Mouse (Mus musculus) thymus, postnatal 10 days (tissue): ENCODE measurements around the gene Srpk1.

Experiments
- DNase-seq, 2 experiments: peaks; one replicate each; pipeline ENCODE4 v3.0.0; 2021; ENCODE audit warnings: low spot score in 2 of 2

Gene Srpk1

DNA sequence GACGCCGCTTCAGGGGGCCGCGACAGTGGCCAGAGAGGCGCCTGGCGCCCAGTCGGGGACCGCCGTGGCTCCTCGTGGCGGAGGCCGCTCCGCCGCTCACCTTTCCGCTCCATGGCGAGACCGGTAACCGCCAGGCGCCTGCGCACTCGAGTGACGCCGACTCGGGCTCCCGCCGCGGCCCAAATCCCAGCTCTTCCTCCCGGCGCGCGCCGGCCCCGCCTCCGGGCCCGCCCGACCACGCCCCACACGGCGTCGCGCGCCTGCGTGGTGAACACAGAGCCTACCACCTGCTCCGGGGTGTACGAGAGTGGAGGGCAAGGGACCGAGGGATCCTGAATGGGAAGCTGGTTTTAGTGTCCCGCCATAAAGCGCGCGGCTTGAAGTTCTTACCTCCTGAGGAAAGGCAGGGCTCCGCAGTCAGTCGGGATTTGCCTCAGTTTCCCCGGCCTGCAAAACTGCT lies at the start of gene Srpk1:
Gene Srpk1, minus strand, starts transcription at position 410 of the 460 bp plus-strand sequence.
- peak; percentile 83 to 91 for DNase-seq

DNA sequence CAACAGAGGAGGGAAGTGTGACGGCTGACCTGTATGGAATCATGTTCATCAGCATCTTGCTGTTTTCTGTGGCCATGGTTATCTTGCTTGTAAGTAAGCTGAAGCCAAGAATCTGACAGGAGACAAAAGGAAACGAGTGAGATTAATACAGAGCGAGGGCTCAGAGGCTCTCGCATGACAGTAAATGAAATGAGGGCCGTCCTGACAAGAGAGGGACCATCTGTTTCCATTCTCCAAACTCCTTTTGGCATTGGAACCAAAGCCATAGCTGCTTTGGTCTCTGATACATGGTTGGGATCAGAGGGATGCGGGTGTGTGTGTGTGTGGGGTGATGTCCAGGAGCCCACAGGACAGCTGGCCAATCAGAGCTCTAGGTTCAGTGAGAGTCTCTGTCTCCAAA lies 37.1 kb upstream of the Srpk1 start:
- DNase-seq: no peak

DNA sequence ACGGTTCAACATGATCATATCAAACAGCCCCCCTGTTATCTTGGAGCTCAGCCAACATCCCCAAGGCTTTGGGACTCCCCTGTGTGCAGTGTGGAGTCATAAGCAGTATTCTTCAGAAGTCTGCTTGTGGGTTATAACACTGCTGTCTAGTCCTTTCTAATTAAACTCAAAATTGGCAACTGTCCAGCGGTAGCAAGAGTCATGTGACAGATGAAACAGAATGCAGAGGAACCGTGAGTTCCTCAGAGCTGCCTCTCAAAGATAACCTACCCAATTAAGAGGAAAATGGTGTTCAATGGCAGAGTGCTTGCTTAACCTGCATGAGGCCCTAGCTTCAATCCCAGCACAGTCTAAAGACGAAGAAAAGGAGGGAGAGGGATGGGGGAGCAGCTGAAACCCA lies 35.4 kb upstream of the Srpk1 start:
- DNase-seq: no peak

DNA sequence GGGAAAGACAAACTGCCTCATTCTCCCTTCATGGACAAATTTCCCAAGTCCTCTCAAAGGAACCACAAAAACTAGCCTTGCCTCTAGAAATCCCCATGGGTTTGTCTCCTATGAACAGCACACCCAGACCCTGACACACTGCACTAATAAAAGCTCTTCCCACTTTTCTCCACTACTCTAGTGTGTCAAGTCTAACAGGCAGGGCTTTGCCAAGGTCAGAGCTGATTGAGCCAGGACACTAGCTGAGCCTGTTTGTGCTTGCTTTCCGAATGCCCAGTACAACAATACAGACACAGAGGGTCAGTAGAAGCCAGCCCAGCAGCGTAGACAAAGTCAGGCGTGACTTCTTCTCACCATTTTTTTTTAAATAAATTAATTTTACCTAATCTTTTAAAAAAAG lies 27.8 kb upstream of the Srpk1 start:
- no peak for DNase-seq

DNA sequence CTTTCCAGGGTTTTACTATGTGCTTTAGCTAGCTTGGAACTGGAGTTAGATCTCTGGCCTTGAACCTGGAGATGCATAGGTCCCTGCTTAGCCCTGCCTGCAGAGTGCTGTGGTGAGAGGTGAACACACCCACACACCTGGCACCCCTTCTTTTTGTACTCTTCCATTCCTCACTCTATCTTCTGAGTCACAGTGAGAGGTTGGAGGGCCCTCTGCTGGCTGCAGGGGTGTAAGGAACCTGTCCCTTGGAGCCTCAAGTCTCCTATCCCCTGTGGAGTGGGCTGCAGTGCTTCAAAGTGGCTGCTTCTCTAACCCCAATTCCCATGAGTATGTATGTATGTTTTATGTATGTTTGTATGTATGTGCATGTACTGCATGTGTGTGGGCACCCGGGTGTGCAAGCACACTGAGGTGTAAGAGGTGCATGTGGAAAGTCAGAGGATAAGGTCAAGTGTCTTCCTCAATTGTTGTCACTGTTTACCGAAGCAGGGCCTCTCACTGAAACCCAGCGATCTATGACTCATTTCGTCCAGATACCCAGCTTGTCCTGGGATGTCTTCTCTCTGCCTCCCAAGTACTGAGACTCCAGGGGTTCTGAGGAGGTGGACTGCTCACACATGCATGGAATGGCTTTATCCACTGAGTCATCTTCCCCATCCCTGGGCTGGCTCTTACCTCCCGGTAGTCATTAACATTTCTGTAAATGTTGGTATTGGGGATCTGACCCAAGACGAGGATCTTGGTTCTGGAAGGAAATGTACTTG lies 26.3 kb upstream of the Srpk1 start:
- peak; percentile 40 to 66 for DNase-seq

DNA sequence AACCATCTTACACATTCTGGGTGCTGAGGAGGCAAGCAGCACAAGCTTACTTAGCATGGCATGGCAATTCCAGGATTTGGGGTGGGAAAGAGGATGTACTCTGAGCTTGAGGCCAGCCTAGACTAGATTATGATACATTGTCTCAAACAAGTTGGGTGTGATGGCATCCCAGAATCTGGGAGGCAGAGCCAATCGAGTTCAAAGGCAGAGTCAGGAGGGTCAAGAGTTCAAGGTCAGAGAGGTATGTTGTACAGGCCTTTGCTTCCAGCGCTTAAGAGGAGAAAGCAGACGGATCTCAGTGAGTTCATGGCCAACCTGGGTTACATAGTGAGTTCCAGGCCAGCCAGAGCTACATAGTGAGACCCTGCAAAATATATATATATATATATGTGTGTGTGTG lies 23.7 kb upstream of the Srpk1 start:
- no peak for DNase-seq

DNA sequence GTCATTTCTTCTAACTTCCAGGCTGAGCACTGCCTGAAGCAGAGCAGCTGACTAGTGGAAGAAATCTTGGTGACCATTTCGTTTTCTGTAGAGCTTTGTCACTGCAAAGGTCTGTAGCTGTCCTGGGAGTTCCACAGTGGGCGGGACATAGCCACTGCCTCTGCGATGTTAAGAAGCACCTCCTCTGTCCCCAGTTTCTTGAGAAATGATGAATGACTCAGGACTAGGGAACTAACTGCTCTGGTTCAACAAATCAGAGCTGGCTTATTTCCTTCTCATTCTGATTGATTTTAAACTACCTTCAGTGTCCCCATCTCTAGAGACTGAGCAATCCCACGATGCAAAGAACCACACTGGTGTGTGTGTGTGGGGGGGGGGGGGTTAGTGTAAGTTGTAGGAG lies 21.6 kb upstream of the Srpk1 start:
- DNase-seq: no peak

DNA sequence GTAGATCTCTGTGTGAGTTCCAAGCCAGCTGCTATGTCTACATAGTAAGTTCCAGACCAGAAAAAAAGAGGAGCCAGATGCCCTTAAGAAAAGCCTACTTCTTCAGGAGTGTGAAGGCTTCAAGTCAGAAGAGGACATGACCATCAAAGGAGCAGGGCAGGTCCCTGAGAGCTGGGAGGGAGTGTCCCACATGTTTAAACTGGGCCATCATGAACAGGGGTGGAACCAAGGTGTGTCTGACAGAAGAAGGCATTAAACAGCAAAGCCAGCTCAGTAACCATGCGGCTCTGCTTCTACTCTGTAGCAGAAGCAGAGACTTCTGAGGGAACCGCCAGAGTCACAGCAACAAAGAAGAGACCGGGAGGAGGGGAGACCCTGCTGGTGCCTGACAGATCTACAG lies 21.2 kb upstream of the Srpk1 start:
- peak in 1 of 2 experiments; percentile 12 for DNase-seq

DNA sequence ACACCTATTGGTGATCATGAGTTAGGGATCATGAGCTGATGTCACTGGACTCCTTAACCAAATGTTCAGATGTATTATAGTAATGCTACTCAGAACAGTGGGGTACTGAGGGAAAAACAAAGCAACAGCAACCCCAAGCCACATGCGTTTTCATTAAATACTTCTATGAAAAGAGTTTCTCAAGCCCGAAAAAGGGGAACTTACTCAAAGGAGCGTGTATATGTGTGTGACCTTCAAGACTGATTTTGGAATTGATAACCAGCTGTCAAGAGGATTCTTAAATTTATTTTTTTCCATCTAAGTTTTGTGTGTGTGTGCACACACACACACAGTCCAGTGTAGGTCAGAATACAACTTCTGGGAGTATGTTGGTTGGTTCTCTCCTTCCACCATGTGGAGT lies 17.6 kb upstream of the Srpk1 start:
- no peak for DNase-seq

DNA sequence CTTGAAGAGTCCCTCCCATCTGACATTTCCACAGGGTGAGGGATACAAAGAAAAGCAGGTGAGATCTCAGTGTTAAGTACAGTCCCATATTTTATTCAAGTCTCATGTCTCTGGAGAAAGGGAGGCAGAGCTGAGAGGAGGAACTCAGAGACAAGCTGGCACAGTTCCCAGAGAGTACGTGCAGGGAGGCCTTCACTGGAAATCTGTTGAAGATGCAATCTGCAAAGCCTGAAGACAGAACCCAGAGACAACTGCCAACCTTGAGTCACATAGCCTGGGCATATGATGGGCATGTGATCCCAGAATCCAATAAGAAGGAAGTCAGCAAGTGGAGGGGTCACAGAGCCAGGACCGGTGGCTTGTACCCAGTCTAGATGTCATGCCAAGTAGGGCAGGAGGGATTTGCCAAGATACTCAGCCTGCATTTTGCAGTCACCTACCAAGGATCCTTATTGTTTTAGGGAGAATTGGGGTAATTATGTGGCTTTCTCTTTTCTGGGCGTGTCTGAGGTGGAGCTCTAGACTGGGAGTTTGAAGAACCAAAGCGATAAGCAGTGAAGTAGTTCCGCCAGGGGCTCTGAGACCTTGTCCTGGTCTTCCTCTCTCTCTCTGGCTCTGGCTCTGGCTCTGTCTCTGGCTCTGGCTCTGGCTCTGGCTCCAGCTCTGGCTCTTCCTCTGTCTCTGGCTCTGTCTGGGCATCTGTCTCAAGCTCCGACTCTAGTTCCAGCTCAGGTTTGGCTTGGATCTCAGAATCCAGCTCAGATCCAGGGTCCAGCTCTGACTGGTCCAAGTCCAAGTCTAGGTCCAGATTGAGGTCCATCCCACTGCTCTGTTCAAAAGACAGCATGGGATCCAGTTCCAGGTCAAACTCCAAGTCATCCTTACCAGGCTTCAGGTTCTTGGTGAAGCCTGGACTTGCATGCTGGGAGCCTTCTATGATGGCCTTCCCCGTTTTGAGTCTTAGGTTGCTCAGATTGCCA lies 15.5 kb upstream of the Srpk1 start:
- no peak for DNase-seq

DNA sequence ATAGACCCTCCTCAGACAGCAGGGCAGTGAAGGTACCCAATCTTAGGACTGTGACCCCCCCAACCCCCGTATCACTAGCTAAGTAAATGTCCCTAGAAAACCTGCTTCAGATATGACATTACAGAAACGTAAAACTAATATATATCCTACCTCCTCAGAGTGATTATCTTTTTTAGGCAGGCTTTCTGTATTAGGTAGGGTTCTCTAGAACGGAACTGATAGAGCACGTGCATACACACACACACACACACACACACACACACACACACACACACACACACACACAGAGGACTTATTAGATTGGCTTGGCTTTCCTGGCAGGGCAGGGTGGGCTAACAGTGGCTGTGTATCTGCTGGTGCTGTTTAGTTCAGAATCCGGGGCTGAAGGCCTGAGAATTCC lies 13.3 kb upstream of the Srpk1 start:
- DNase-seq: no peak

DNA sequence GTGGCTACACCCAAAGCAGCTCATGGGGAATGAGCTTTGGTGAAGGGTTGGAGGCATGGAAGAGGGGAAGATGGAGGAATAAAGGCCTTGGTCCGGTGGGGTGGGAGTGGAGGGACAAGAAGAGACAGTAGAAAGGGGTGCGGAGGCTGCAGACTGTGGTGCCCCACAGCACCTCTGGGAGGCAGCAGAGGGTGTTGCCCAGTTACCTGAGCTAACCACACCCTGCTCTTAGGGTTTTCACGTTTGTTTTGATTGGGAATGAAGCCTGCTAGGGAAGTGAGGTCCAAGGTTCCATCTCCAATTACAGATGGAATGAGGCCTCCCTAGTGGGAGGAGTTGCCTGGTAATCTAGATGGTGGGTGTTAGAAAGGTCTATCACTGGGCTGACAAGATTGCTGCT lies 6.6 kb upstream of the Srpk1 start:
- DNase-seq: no peak

DNA sequence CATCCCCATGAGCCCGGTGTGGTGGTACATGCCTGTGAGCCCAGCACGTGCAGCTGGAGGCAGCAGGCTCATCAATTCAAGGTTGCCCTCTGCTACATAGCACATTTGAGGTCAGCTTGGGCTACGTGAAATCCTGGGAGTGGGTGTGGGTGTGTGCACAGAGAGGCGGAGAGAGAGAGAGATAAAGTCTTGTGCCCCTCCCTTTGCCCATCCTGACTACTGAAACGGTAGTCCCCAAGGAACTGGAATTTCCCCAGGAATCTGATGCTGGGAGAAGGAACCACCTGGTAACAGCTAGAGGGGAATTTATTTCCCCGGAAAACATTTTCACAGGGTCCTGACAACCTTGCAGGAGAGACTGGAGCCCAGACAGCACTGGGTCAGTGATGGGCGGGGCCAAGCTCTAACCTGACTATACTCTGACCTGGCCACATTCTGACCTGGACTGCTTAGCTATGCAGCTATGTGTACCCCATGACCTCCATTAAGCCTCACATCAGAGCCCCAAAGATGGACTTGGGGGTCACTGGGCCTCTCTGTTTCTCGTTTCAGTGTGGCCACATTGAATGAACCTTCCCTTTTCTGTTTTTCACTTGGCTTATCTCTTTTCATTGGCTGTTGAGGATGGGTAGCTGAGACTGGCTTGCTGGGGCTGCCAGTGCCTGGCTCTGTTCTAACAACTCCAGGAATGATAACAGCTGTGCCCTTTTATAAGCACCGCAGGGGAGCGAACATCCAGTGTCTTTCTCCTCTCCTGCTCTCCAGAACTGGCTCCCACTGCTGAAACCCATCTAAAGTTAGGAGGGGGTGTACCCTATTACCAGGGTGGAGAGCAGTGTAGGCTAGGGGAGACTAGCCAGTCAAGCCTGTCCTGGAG lies 6.0 kb upstream of the Srpk1 start:
- no peak for DNase-seq

DNA sequence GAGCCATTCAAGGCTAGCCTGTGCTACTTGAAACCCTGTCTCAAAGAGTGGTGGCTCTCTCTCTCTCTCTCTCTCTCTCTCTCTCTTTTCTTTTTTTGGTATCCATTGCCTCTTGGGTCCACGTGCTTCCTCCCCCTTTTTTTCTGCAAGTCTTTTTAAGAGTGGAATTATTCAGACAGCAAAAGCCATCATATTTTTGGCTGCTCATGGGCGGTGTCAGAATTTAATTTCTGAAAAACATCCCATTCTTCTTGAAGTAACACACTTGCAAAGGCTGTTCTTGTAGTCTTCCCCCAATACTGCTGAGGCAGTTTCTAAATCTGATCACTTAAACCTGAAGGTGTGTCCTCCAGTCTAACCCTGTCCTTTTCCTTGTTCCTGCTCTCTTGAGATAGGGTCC lies 4.4 kb upstream of the Srpk1 start:
- DNase-seq: no peak

DNA sequence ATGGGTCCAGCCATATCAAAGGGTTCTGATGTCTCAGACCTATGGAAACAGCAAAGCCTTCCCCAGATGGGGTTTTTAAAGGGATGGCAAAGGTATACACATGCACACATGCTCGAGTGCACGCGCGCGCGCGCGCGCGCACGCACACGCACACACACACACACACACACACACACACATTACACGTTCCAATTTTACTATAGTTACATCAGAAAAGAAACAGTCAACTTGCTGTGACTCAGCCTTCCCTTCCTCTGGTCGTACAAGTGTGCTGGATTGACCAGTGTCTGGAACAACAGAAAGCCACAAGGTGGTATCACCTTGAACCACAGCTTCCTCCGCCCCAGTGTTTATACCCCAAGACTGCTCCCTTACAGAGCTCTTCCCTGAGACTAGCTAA lies 2.8 kb upstream of the Srpk1 start:
- DNase-seq: no peak

DNA sequence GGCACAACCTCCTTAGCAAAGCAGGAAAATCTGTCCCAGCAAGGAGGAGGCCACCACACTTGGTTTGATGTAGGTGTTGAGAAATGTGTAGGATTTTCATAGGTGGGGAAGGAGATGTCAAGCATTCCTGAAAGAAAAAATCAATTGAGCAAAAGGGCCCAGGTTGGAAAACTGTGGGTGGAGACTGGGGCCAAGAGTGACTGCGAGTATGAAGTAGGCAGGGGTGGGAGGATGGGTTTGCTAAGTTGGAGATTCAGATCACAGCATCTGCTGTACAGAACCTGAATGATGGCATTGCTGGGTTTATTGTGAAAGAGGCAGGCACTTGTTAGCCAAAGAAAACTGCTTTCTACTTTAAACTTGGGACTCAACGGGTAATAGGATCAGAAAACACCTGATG lies 2.3 kb upstream of the Srpk1 start:
- no peak for DNase-seq

DNA sequence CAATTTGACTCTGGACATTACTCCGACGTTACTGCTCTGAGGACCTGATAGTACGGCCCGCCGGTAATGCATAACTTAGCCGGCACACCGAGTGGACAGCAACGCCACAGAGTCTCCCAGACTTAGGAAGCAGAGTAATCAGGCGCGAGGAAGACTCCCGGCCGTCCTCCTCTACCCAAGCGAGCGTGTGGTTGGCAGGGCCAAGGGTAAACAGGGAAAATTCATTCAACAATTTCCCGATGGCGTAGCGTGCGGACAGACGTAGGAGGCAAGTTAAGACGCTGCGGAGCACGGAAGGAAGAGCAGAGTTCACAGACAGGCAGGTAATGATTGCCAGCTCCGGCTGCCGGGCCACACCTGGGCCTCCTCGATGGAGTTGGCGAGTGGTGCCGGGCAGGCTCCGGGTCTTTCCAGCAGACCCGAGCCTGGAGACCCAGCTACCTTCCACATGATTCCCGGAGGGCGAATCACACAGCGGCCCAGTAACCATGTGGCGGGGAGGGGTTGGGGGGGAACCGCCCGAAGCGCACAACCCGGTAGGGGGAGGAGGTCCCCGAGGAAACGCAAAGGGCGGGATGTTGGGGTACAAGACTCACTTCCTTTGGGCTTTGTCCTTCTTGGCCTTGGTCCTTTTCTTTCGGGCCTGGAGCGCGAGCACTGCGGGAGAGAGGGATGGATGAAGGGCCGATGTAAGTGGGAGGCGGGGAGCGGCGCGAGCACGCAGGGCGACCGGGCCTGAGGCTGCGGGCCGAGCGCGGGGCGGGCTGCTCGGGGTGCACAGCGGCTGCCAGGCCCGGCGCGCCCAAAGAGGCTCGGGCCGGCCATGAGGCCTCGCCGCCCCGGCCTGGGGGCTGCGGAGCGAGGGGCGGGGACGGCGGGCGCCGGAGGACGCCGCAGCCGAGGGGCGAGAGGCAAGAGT lies 869 bp downstream of the Srpk1 start:
- peak; percentile 25 to 49 for DNase-seq

DNA sequence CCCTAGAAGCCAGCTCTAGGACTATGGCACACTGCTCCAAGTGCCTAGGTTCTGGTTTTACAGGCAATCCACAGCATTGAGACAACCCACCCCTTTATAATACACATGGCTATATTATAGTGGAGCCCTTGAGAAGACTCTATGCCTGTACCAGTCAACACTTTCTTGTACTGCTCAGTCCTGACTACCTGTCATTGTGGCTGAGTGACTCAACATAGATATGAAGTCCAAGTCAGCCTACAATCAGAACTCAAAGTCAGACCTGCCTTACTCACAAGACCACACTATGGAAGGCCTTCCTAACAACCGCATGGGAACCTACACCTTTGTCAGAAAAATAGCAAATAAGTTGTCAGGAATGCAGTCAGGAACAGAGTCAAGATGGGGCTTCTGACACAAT lies 3.7 kb downstream of the Srpk1 start:
- no peak for DNase-seq

DNA sequence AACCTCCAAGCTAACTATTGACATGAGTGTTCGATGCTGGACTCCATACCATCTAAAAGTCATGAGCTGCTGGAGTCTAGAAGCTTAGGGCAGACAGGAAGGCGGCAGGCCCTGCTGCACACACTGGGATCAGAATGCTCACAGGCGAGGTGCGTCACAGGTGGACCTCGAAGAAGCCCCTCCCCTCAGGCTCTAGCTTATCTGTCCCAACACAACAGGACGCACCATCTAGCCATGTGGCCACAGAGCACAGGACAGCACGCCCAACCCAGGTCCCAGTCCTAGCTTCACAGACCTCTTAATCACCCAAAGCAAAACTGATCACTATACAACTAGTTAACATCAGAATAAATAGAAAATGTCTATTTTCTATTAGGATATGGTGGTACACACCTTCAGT lies 4.4 kb downstream of the Srpk1 start:
- DNase-seq: no peak

DNA sequence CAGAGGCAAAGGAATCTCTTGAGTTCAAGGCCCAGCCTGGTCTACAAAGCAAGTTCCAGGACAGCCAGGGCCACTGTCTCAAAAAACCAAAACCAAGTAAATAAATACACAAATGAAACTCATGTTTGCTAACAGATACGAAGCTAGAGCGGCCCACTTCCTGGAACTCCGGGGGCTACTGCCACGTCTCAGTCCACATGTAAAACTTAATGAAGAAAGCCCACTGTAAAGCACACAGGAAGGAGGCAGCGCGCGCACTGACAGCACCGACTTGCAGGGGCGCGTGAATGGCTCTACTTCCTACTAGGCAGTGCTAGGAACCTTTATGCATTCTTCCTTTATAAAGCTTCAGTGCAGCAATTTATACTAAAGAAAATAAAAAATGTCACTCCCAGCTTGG lies 4.9 kb downstream of the Srpk1 start:
- no peak for DNase-seq

DNA sequence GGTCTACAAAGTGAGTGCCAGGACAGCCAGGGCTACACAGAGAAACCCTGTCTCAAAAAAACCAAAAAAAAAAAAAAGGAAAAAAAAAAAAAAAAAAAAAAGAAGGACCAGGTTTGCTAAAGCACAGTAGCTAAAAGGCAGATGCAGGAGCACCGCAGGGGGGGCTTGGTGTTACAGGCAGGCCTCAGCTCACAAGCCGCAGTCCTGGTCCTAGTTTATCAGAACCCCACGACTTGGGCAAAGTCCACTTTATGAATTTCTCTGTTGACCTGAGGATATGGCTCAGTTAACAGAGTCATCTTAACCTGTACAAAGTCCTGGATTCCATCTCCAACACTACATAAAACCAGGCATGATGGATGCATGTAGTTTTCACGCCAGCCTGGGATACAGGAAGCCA lies 7.2 kb downstream of the Srpk1 start:
- no peak for DNase-seq
